Mouse (Mus musculus) liver, embryonic 16.5 days (tissue): ENCODE measurements around the gene Mrpl12. TPM values are rescaled to one million over a fixed set of nuclear protein-coding genes. Genes with fewer than 3 reads are reported as not detected.

Experiments used
- ATAC-seq: fragments of 200-750 bp; cut with Nextera tagmentation; 2 replicates; pipeline ENCODE4 v1.8.0; 2017; ENCODE audit warnings: low read depth, mild to moderate bottlenecking, moderate number of reproducible peaks, moderate library complexity
- H3K27ac ChIP-seq: fragments of 300-500 bp; sonication (generic); 2 replicates; pipeline ENCODE4 v1.5.1; 2014; ENCODE audit warnings: mild to moderate bottlenecking, low read length
- H3K27me3 ChIP-seq: fragments of 300-500 bp; sonication (generic); 2 replicates; pipeline ENCODE4 v1.6.1; 2014; ENCODE audit warnings: low read depth, low read length, mixed read lengths; ENCODE audit not compliant: control insufficient read depth, insufficient read depth
- H3K36me3 ChIP-seq: fragments of 300-500 bp; sonication (generic); 2 replicates; pipeline ENCODE4 v1.6.1; 2014; ENCODE audit warnings: mild to moderate bottlenecking; ENCODE audit not compliant: control insufficient read depth, insufficient read depth
- H3K4me1 ChIP-seq: fragments of 300-500 bp; sonication (generic); 2 replicates; pipeline ENCODE4 v1.6.1; 2014; ENCODE audit warnings: low read depth, low read length, mixed read lengths; ENCODE audit not compliant: control insufficient read depth
- H3K4me2 ChIP-seq: fragments of 300-500 bp; sonication (generic); 2 replicates; pipeline ENCODE4 v1.6.1; 2014; ENCODE audit warnings: low read depth, low read length, mixed read lengths
- H3K4me3 ChIP-seq: fragments of 300-500 bp; sonication (generic); 2 replicates; pipeline ENCODE4 v1.5.1; 2014; ENCODE audit warnings: low read depth, mild to moderate bottlenecking, low read length
- H3K9ac ChIP-seq: fragments of 300-500 bp; sonication (generic); 2 replicates; pipeline ENCODE4 v1.6.1; 2014; ENCODE audit warnings: low read depth, low read length
- H3K9me3 ChIP-seq: fragments of 300-500 bp; sonication (generic); replicated peaks from 2 replicates; pipeline ENCODE4 v1.6.1; 2016; ENCODE audit warnings: low read length; ENCODE audit not compliant: control insufficient read depth
- WGBS: fragments of 180-500 bp; shearing (Covaris S2); extraction: QIAGEN DNeasy Blood & Tissue Kit; methylation state at CpG from one replicate; pipeline ENCODE4 v1.1.7; 2014; ENCODE audit not compliant: insufficient replicate concordance; 5-methylcytosine and 5-hydroxymethylcytosine counted together
- polyA plus RNA-seq: library from polyadenylated mRNA; unstranded; fragments of >200 nt; fragmentation: Nextera tagmentation; extraction: Ambion mirVana; gene quantifications from 2 replicates; pipeline ENCODE4 v1.2.1, GENCODE M21; 2015

The Mrpl12 gene
- 81.5 and 83.1 TPM in 2 replicates for polyA plus RNA-seq

DNA sequence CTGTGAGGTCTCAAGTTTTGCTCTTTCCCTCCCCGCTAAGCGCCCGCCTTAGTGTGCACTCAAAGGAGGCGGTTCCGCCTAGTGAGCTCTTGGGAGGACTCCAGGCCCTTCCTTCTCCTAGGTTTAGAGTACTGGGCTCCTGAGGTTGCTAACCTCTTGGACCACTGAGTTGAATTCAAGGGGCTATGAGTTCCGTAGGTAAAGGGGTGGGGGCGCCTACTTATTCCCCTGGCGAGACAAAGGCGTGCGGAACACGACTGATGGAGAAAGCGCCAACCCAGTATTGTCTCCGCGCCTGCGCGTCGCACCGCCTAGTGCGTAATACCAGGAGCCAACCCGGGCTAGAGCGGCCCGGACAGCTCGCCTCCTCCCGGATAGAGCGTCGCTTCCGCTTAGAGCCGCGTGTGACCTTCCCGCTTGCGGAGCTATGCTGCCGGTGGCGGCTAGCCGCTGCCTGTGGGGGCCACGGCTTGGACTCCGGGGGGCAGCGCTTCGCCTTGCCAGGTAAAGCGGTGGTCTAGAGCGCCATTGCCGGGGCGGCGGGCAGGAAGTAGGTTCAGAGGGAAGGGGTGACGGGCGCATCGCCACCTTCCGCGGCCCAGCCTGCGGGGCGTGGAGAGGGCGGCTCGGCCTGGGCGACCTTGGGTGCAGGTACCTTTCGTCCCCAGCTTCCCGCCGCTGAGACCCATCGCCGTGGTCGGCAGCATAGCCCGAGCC is at the start of gene Mrpl12:
TSS of gene Mrpl12 (plus strand) at position 349 of the 717 bp plus-strand sequence.
- Histone ChIP-seq H3K36me3 (peaks cover 39% of the 10 kb centered on the region), H3K9ac (peak within 1 kb of the TSS; percentile 84), H3K4me2 (peak within 1 kb of the TSS; percentile 89), H3K27ac (peak within 1 kb of the TSS; percentile 72), H3K9me3 (no peaks in the 10 kb centered on the region), H3K27me3 (no peaks in the 10 kb centered on the region), H3K4me1 (peaks cover 27% of the 10 kb centered on the region), H3K4me3 (peak within 1 kb of the TSS; percentile 95)
- WGBS, result 0% methylated on average over 57 of the region's 60 CpGs
- ATAC-seq, result peak; percentile 88

GRCm38 (mm10) chr11:120437152-120437856 is 47.1 kb upstream of the Mrpl12 start, which contains the start of gene Nploc4:
TSS of gene Nploc4 (minus strand) at chr11:120437708.
- Histone ChIP-seq H3K27me3 (no peaks in the 10 kb centered on the region), H3K27ac (peak within 1 kb of the TSS; percentile 93), H3K4me3 (peak within 1 kb of the TSS; percentile 91), H3K9me3 (no peaks in the 10 kb centered on the region), H3K4me2 (peak within 1 kb of the TSS; percentile 78), H3K36me3 (peaks cover 16% of the 10 kb centered on the region), H3K4me1 (peaks cover 11% of the 10 kb centered on the region), H3K9ac (peak within 1 kb of the TSS; percentile 98)
- ATAC-seq, result peak; percentile 94
- under 1% methylated on average over 71 of the region's 77 CpGs for WGBS

DNA sequence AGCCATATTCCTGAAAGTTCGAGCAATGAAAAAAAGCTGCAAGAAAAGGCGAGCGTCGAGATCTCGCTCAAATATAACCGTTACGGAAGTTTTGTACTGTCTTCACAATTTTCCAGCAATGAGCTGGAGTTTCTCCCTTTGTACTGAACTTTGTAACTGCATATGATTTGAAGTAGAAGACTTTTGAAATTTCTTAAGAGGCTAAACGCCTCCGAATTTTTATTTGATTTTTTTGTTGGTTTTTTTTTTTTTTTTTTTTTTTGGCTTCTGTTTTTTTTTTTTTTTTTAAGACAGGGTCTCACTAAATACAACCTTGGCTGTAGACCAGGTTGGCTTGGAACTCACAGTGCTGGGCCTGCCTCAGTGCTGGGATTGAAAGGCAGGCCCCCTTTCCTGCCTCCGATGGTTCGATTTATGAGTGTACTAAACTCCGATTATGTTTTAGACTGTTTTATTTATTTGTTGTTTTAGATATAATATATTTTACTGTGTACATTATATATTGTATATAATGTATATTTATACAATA is 46.5 kb upstream of the Mrpl12 start:
- H3K4me2 ChIP-seq, result peak overlapping the region; percentile 78
- H3K4me1 ChIP-seq, result peaks cover 11% of the 10 kb centered on the region
- peak overlapping the region; percentile 98 for H3K9ac ChIP-seq
- 25% methylated on average over 12 of the region's 12 CpGs for whole genome bisulfite sequencing
- peak overlapping the region; percentile 93 for H3K27ac ChIP-seq
- ATAC-seq, result no peak
- no peaks in the 10 kb centered on the region for H3K9me3 ChIP-seq
- peak overlapping the region; percentile 91 for H3K4me3 ChIP-seq
- no peaks in the 10 kb centered on the region for H3K27me3 ChIP-seq
- H3K36me3 ChIP-seq, result peaks cover 10% of the 10 kb centered on the region

GRCm38 (mm10) chr11:120442344-120442743 is 42.1 kb upstream of the Mrpl12 start, which contains the start of gene Tspan10:
TSS of gene Tspan10 (plus strand) at chr11:120442644.
- no peak for ATAC-seq
- WGBS, result 84% methylated on average over 3 of the region's 3 CpGs
- Histone ChIP-seq H3K27me3 (no peaks in the 10 kb centered on the region), H3K4me2 (no peak within 1 kb of the TSS), H3K9me3 (no peaks in the 10 kb centered on the region), H3K27ac (no peak within 1 kb of the TSS), H3K9ac (no peak within 1 kb of the TSS), H3K36me3 (no peaks in the 10 kb centered on the region), H3K4me1 (no peaks in the 10 kb centered on the region), H3K4me3 (no peak within 1 kb of the TSS)

GRCm38 (mm10) chr11:120442765-120443280 is 41.6 kb upstream of the Mrpl12 start:
- Histone ChIP-seq H3K4me3 (no peak overlapping the region), H3K36me3 (no peaks in the 10 kb centered on the region), H3K4me1 (no peaks in the 10 kb centered on the region), H3K27ac (no peak overlapping the region), H3K27me3 (no peaks in the 10 kb centered on the region), H3K9me3 (no peaks in the 10 kb centered on the region), H3K9ac (no peak overlapping the region), H3K4me2 (no peak overlapping the region)
- ATAC-seq, result no peak
- WGBS, result 67% methylated on average over 3 of the region's 3 CpGs

DNA sequence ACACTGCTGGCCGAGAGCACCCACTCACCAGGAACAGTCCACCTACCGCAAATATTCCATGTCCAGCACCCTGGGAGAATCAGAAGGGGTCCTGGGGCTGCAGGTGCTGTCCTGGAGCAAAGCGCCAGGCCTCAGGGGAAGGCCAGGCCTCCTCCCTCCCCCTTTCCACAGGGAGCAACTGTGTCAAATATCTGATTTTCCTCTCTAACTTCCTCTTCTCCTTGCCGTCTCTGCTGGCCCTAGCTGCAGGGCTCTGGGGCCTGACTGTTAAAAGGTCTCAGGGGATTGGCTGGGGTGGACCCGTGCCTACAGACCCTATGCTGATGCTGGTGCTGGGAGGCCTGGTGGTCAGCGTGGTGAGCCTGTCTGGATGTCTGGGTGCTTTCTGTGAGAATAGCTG is 40.3 kb upstream of the Mrpl12 start:
- no peak for ATAC-seq
- no peak overlapping the region for H3K27ac ChIP-seq
- no peaks in the 10 kb centered on the region for H3K9me3 ChIP-seq
- no peaks in the 10 kb centered on the region for H3K36me3 ChIP-seq
- H3K9ac ChIP-seq, result no peak overlapping the region
- H3K4me1 ChIP-seq, result no peaks in the 10 kb centered on the region
- no peaks in the 10 kb centered on the region for H3K27me3 ChIP-seq
- no peak overlapping the region for H3K4me3 ChIP-seq
- WGBS, result 50% methylated on average over 6 of the region's 6 CpGs
- H3K4me2 ChIP-seq, result no peak overlapping the region

DNA sequence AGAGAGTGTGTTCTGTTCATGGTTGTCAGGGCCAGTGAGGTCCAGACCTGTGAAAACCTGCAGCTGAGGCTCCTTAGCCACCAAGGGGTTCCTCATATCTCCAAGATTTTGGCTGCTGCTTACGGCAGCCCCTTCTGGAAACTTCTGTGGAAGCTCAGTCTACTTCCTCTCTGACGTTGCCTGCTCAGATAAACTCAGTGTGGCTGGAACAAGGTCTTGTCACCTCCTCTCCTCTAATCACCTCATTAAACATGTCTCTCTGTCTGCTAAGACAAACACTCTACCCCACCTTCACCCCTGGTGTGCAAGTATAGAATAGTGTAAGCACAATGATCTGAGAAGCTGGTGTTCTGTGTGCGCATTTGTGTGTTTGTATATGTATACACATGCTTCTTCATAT is 38.9 kb upstream of the Mrpl12 start:
- no peaks in the 10 kb centered on the region for H3K27me3 ChIP-seq
- no peak overlapping the region for H3K4me3 ChIP-seq
- no peak overlapping the region for H3K9ac ChIP-seq
- no peak overlapping the region for H3K4me2 ChIP-seq
- no peaks in the 10 kb centered on the region for H3K36me3 ChIP-seq
- no peaks in the 10 kb centered on the region for H3K9me3 ChIP-seq
- H3K4me1 ChIP-seq, result no peaks in the 10 kb centered on the region
- WGBS, result 38% methylated on average over 3 of the region's 3 CpGs
- no peak overlapping the region for H3K27ac ChIP-seq
- no peak for ATAC-seq

- Histone ChIP-seq H3K27ac (no peak overlapping the region), H3K4me3 (no peak overlapping the region), H3K9me3 (no peaks in the 10 kb centered on the region), H3K36me3 (no peaks in the 10 kb centered on the region), H3K4me1 (no peaks in the 10 kb centered on the region), H3K9ac (no peak overlapping the region), H3K27me3 (no peaks in the 10 kb centered on the region), H3K4me2 (no peak overlapping the region)
- ATAC-seq, result no peak
- WGBS, result 67% methylated on average over 7 of the region's 7 CpGs
Measured at GRCm38 (mm10) chr11:120447179-120447578, 37.2 kb upstream of the Mrpl12 start.
